Mouse (Mus musculus): ENCODE measurements around the gene Pck1.

Gene Pck1

GRCm38 (mm10) chr2:173173521-173174511 lies 21.0 kb downstream of the Pck1 start:
- DNase-seq (ENCODE audit: low spot score), result no peak

GRCm38 (mm10) chr2:173174569-173174968 lies 21.7 kb downstream of the Pck1 start:
- no peak for DNase-seq (ENCODE audit: low spot score)

GRCm38 (mm10) chr2:173175703-173176102 lies 22.9 kb downstream of the Pck1 start:
- no peak for DNase-seq (ENCODE audit: low spot score)

- DNase-seq (ENCODE audit: low spot score), result no peak
These were observed 24.6 kb downstream of the Pck1 start for GRCm38 (mm10) chr2:173177481-173177880.

GRCm38 (mm10) chr2:173177951-173178350 lies 25.1 kb downstream of the Pck1 start:
- DNase-seq (ENCODE audit: low spot score), result no peak

- no peak for DNase-seq (ENCODE audit: low spot score)
These were observed 26.2 kb downstream of the Pck1 start for GRCm38 (mm10) chr2:173179046-173179445.

- no peak for DNase-seq (ENCODE audit: low spot score)
These were observed 27.2 kb downstream of the Pck1 start for GRCm38 (mm10) chr2:173180026-173180425.

- DNase-seq (ENCODE audit: low spot score), result no peak
These were observed 28.0 kb downstream of the Pck1 start for GRCm38 (mm10) chr2:173180721-173181388.

- no peak for DNase-seq (ENCODE audit: low spot score)
These were observed 28.6 kb downstream of the Pck1 start for GRCm38 (mm10) chr2:173181486-173181885.

- DNase-seq (ENCODE audit: low spot score), result no peak
These were observed 29.1 kb downstream of the Pck1 start for GRCm38 (mm10) chr2:173181901-173182300.

- DNase-seq (ENCODE audit: low spot score), result peak; percentile 1
These were observed 29.9 kb downstream of the Pck1 start for GRCm38 (mm10) chr2:173182796-173183195.

GRCm38 (mm10) chr2:173183311-173183710 lies 30.5 kb downstream of the Pck1 start:
- DNase-seq (ENCODE audit: low spot score), result no peak

- no peak for DNase-seq (ENCODE audit: low spot score)
These were observed 31.1 kb downstream of the Pck1 start for GRCm38 (mm10) chr2:173183836-173184460.

GRCm38 (mm10) chr2:173184475-173185080 lies 31.7 kb downstream of the Pck1 start:
- DNase-seq (ENCODE audit: low spot score), result no peak

GRCm38 (mm10) chr2:173185282-173185681 lies 32.4 kb downstream of the Pck1 start:
- DNase-seq (ENCODE audit: low spot score), result no peak

- DNase-seq (ENCODE audit: low spot score), result peak; percentile 69
These were observed 33.4 kb downstream of the Pck1 start for GRCm38 (mm10) chr2:173186047-173186943.

- no peak for DNase-seq (ENCODE audit: low spot score)
These were observed 34.5 kb downstream of the Pck1 start for GRCm38 (mm10) chr2:173187182-173187855.

GRCm38 (mm10) chr2:173194796-173195195 lies 41.9 kb downstream of the Pck1 start:
- DNase-seq (ENCODE audit: low spot score), result no peak

GRCm38 (mm10) chr2:173202924-173203689 lies 50.3 kb downstream of the Pck1 start:
- DNase-seq (ENCODE audit: low spot score), result no peak

GRCm38 (mm10) chr2:173203726-173204125 lies 50.9 kb downstream of the Pck1 start:
- DNase-seq (ENCODE audit: low spot score), result no peak
